Mouse (Mus musculus): Measurements from ENCODE around the gene Cadm1. TPM values are rescaled to one million over a fixed set of nuclear protein-coding genes. Genes with fewer than 3 reads are reported as not detected.

Cadm1 gene
- polyA plus RNA-seq, 2 experiments: 3.4 to 6.4 TPM

DNA sequence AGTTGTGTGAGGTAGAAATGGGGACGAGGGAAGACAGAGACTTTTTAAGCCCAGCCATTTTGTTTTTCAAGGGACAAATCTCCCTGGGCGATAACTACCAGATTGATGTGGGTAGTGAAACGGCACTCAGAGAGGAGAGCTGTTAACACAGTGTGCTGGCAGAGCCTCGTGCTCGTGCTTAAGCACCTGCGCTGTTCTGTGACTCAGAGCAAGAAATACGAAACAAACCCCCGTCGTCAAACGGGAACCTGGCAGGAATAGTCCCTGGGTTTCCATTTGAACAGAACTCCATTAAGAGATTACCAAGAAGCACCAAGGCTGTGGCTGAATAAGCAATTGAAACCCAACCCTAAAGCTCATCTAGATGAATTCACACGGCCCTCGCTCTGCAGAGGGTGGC is 225.1 kb downstream of the Cadm1 start:
- DNase-seq (ENCODE audit: low read depth in 3 of 3, low spot score in 3 of 3): no peak
- H3K4me2 ChIP-seq (ENCODE audit: low read depth): no peak overlapping the region

GRCm38 (mm10) chr9:47757798-47758197 is 227.8 kb downstream of the Cadm1 start:
- Histone ChIP-seq H3K9me3 (ENCODE audit: control insufficient read depth, low read length) (no peaks in the 10 kb centered on the region), H3K27ac (no peak overlapping the region), H3K4me2 (ENCODE audit: low read depth) (no peak overlapping the region), H3K9ac (replicated peaks) (no peak overlapping the region), H3K4me1 (replicated peaks; ENCODE audit: control insufficient read depth in 2 of 2, insufficient read depth in 2 of 2, low read length in 1 of 2) (no peaks in the 10 kb centered on the region), H3K27me3 (ENCODE audit: control insufficient read depth, insufficient read depth, low read length) (no peaks in the 10 kb centered on the region), H3K36me3 (replicated peaks; ENCODE audit: control insufficient read depth, insufficient read depth, low read depth) (no peaks in the 10 kb centered on the region), H3K4me3 (ENCODE audit: insufficient read depth in 1 of 2, low read depth in 2 of 2, low read length in 2 of 2) (no peak overlapping the region)
- 56% methylated on average over 2 of the region's 2 CpGs for WGBS (ENCODE audit: insufficient replicate concordance)
- no peak for TF ChIP-seq EP300 (IDR thresholded peaks at IDR 0.05; ENCODE audit: low read depth)
- no peak for TF ChIP-seq CTCF (IDR thresholded peaks at IDR 0.05; ENCODE audit: low read depth)
- DNase-seq (ENCODE audit: low read depth in 3 of 3, low spot score in 3 of 3) (no peak), ATAC-seq (ENCODE audit: insufficient read depth) (no peak)

More for the DNA sequence above, 225.1 kb downstream of the Cadm1 start:
- 59% methylated on average over 12 of the region's 12 CpGs for WGBS (ENCODE audit: insufficient replicate concordance)
- H3K9ac ChIP-seq (replicated peaks): no peak overlapping the region
- H3K4me1 ChIP-seq (replicated peaks; ENCODE audit: control insufficient read depth in 2 of 2, insufficient read depth in 2 of 2, low read length in 1 of 2): no peaks in the 10 kb centered on the region; a peak in 1 of 4 replicates
- TF ChIP-seq CTCF (IDR thresholded peaks at IDR 0.05; ENCODE audit: low read depth) (no peak), EP300 (IDR thresholded peaks at IDR 0.05; ENCODE audit: low read depth) (no peak)
- no peak overlapping the region for H3K27ac ChIP-seq
- H3K36me3 ChIP-seq (replicated peaks; ENCODE audit: control insufficient read depth, insufficient read depth, low read depth): no peaks in the 10 kb centered on the region
- H3K27me3 ChIP-seq (ENCODE audit: control insufficient read depth, insufficient read depth, low read length): no peaks in the 10 kb centered on the region
- no peaks in the 10 kb centered on the region for H3K9me3 ChIP-seq (ENCODE audit: control insufficient read depth, low read length)
- H3K4me3 ChIP-seq (ENCODE audit: insufficient read depth in 1 of 2, low read depth in 2 of 2, low read length in 2 of 2): no peak overlapping the region
- ATAC-seq (ENCODE audit: insufficient read depth): no peak

DNA sequence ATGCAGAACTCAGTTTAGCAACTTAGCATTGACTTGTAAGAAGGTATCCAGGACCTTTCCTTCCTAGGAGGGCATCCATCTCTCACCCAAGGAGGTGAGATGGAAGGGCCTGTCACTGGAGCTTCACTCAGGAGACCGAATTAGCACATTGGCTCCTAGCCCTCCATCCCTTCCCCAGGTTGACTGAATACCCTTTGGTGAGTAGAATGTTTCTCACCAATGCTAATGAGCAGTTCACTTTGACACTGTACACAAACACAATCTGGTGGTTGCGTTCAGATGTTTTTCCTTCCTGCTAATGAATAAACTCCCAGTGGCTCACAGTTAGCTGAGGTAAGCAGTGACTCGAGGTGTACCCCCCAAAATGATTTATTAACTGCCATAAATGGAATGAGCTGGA is 228.3 kb downstream of the Cadm1 start:
- Histone ChIP-seq H3K27me3 (ENCODE audit: control insufficient read depth, insufficient read depth, low read length) (no peaks in the 10 kb centered on the region), H3K9me3 (ENCODE audit: control insufficient read depth, low read length) (no peaks in the 10 kb centered on the region), H3K4me1 (replicated peaks; ENCODE audit: control insufficient read depth in 2 of 2, insufficient read depth in 2 of 2, low read length in 1 of 2) (no peaks in the 10 kb centered on the region), H3K27ac (no peak overlapping the region), H3K36me3 (replicated peaks; ENCODE audit: control insufficient read depth, insufficient read depth, low read depth) (no peaks in the 10 kb centered on the region), H3K4me2 (ENCODE audit: low read depth) (no peak overlapping the region), H3K9ac (replicated peaks) (no peak overlapping the region), H3K4me3 (ENCODE audit: insufficient read depth in 1 of 2, low read depth in 2 of 2, low read length in 2 of 2) (no peak overlapping the region)
- WGBS (ENCODE audit: insufficient replicate concordance): 38% methylated on average over 3 of the region's 3 CpGs
- TF ChIP-seq EP300 (IDR thresholded peaks at IDR 0.05; ENCODE audit: low read depth): no peak
- no peak for TF ChIP-seq CTCF (IDR thresholded peaks at IDR 0.05; ENCODE audit: low read depth)
- ATAC-seq (ENCODE audit: insufficient read depth): no peak
- DNase-seq (ENCODE audit: low read depth in 3 of 3, low spot score in 3 of 3): no peak

- no peak for TF ChIP-seq CTCF (IDR thresholded peaks at IDR 0.05; ENCODE audit: low read depth)
- no peak for TF ChIP-seq EP300 (IDR thresholded peaks at IDR 0.05; ENCODE audit: low read depth)
- 57% methylated on average over 7 of the region's 7 CpGs for WGBS (ENCODE audit: insufficient replicate concordance)
- no peaks in the 10 kb centered on the region for H3K9me3 ChIP-seq (ENCODE audit: control insufficient read depth, low read length)
- DNase-seq (ENCODE audit: low read depth in 3 of 3, low spot score in 3 of 3) (no peak), ATAC-seq (ENCODE audit: insufficient read depth) (no peak)
- H3K4me2 ChIP-seq (ENCODE audit: low read depth): no peak overlapping the region
- no peaks in the 10 kb centered on the region for H3K4me1 ChIP-seq (replicated peaks; ENCODE audit: control insufficient read depth in 2 of 2, insufficient read depth in 2 of 2, low read length in 1 of 2)
- H3K27me3 ChIP-seq (ENCODE audit: control insufficient read depth, insufficient read depth, low read length): no peaks in the 10 kb centered on the region
- no peaks in the 10 kb centered on the region for H3K36me3 ChIP-seq (replicated peaks; ENCODE audit: control insufficient read depth, insufficient read depth, low read depth)
- H3K27ac ChIP-seq: no peak overlapping the region
- no peak overlapping the region for H3K9ac ChIP-seq (replicated peaks)
- H3K4me3 ChIP-seq (ENCODE audit: insufficient read depth in 1 of 2, low read depth in 2 of 2, low read length in 2 of 2): no peak overlapping the region
Measured at GRCm38 (mm10) chr9:47759807-47760206, 229.8 kb downstream of the Cadm1 start.

DNA sequence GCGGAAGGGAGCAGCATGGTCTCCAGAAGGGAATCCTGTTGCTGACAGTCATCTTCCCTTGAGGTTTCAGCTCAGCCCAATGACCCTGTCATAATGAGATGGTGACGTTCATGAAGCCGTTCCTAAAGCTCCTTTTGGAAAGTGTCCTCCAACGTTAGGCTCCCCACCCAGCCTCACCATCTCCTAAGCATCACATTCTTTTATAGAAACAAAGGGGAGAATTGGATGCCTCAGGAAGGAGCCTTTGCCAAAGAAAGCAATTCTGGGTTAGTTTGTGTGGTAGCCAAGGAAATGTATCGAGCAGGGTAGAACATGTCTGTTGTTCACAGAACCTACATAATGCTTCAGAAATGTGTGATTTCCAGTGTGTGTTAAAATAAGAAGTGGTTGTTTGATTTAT is 231.6 kb downstream of the Cadm1 start:
- Histone ChIP-seq H3K27me3 (ENCODE audit: control insufficient read depth, insufficient read depth, low read length) (no peaks in the 10 kb centered on the region), H3K4me2 (ENCODE audit: low read depth) (no peak overlapping the region), H3K9ac (replicated peaks) (no peak overlapping the region), H3K9me3 (ENCODE audit: control insufficient read depth, low read length) (no peaks in the 10 kb centered on the region), H3K4me1 (replicated peaks; ENCODE audit: control insufficient read depth in 2 of 2, insufficient read depth in 2 of 2, low read length in 1 of 2) (no peaks in the 10 kb centered on the region), H3K27ac (no peak overlapping the region), H3K4me3 (ENCODE audit: insufficient read depth in 1 of 2, low read depth in 2 of 2, low read length in 2 of 2) (no peak overlapping the region), H3K36me3 (replicated peaks; ENCODE audit: control insufficient read depth, insufficient read depth, low read depth) (no peaks in the 10 kb centered on the region)
- ATAC-seq (ENCODE audit: insufficient read depth): no peak
- WGBS (ENCODE audit: insufficient replicate concordance): 77% methylated on average over 5 of the region's 5 CpGs
- no peak for DNase-seq (ENCODE audit: low read depth in 3 of 3, low spot score in 3 of 3)
- TF ChIP-seq CTCF (IDR thresholded peaks at IDR 0.05; ENCODE audit: low read depth) (no peak), EP300 (IDR thresholded peaks at IDR 0.05; ENCODE audit: low read depth) (no peak)
